Mouse (Mus musculus): ENCODE results near the gene Ubqln2. TPM values are rescaled to one million over a fixed set of nuclear protein-coding genes. Genes with fewer than 3 reads are reported as not detected.

The Ubqln2 gene
- total RNA-seq (2021) = 10 to 100 TPM; 14.1 to 14.7 TPM
- long read RNA-seq, experiment 1, partial matches to known transcripts = 0 of 4 reads
- long read RNA-seq, experiment 1, other reads (novel, unspliced or antisense) = 0 of 4 reads
- long read RNA-seq, experiment 2, partial matches to known transcripts = 0 of 2 reads
- long read RNA-seq, experiment 2, other reads (novel, unspliced or antisense) = 0 of 2 reads

DNA sequence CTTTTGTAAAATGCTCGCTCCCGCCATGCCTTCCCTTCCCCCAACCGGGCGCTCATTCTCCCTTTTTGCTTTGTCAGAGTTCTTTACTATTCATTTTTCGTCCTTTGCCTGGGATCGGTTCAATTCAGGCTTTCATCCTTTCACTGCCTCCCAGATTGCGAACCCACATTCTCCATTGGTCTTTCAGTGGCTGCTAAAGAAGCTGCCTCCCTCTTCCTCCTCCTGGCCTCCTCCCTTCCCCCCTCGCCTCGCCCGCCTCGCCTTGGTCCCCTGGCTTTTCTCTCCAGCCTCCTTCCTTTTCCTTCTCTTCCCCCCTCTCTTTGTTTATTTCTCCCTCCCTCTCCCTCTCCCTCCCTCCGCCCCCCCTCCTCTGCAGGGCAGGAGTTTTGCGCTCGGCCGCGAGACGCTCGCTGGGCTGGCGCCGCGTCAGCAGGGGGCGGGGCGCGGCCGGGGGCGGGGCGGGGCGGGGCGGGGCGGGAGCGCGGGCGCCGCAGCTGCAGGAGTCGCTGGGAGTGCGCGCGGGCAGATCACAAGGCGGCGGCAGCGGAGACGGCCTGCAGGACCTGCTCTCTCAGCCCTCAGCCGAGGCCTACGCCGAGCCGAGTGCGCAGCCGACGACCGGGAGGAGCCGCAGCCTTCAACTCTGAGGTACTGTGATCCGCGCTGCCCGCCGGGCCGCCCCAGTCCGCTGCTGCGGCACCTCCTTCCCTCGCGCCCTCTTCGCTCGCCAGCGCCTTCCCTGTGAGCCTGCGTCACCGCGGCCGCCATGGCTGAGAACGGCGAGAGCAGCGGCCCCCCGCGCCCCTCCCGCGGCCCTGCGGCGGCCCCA lies at the start of gene Ubqln2:
Gene Ubqln2 (plus strand): TSS at position 540 of the 829 bp plus-strand sequence.
- peak; percentile 73 for DNase-seq

DNA sequence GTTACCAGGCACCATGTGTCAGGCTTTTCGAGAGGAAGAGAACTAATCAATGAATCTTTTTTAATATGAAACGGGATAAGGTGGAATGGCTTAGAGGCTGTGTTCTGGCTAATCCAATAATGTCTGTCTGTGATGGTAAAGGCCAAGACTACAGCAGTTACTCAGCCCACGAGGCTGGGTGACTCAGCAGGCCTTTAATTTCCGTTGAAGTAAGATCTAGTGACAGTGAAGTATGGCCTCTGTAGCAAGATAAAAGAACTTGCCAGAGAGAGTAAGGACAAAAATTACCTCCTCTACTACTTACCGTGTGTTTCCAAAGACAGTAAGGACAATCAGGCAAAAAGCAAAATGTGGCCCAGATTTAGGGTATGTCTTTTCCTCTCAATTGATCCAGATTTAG lies 46.1 kb upstream of the Ubqln2 start:
- DNase-seq = no peak

- DNase-seq = no peak
Measured at GRCm38 (mm10) chrX:153476760-153477248, 21.2 kb upstream of the Ubqln2 start.

DNA sequence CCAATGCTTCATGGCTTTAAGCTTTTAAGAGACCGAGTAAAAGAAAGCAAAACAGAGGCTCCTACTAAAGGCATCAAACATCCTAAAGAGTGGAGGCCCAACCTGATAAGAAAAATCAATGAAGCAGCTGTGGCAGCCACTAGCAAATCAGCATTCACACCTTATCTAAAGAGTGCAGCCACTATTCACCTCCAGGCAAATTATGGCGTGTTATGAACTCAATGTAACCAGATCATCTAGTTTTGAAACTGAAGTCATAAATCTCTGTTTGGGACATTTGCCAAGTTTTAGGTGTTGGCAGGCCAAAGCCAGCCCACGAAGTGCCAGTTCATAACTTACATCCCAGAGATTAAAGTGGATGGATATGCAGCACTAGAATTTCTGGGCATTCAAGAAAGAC lies 5.7 kb upstream of the Ubqln2 start:
- DNase-seq = no peak

DNA sequence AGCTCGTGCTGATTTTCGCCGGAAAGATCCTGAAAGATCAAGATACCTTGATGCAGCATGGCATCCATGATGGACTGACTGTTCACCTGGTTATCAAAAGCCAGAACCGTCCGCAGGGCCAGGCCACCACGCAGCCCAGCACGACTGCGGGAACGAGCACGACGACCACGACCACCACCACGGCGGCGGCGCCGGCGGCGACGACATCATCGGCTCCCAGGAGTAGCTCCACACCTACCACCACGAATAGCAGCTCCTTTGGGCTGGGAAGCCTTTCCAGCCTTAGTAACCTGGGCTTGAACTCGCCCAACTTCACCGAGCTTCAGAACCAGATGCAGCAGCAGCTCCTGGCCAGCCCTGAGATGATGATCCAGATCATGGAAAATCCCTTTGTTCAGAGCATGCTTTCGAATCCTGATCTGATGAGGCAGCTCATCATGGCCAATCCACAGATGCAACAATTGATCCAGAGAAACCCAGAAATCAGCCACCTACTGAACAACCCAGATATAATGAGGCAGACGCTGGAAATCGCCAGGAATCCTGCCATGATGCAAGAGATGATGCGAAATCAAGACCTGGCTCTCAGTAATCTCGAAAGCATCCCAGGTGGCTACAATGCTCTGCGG lies 752 bp downstream of the Ubqln2 start:
- no peak for DNase-seq

GRCm38 (mm10) chrX:153499294-153500046 lies 1.4 kb downstream of the Ubqln2 start:
- no peak for DNase-seq

GRCm38 (mm10) chrX:153500047-153500345 lies 2.0 kb downstream of the Ubqln2 start:
- DNase-seq = no peak

DNA sequence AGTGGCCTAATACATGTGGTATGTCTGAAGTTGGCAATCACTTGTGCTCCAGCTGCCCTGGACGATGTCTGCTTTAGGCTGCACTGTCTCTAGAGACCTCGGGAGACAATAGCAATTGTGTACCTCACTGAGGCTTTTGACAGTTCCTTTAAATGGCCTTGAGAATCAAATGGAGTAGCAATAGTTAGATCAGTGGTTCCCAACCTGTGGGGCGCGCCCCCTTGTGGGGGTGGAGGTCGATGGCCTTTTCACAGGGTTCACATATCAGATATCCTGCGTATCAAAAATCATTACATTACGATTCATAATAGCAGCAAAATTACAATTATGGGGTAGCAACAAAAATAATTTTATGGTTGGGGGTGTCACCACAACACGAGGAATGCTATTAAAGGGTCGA lies 7.9 kb downstream of the Ubqln2 start:
- DNase-seq = no peak

GRCm38 (mm10) chrX:153515491-153515890 lies 17.5 kb downstream of the Ubqln2 start:
- no peak for DNase-seq

DNA sequence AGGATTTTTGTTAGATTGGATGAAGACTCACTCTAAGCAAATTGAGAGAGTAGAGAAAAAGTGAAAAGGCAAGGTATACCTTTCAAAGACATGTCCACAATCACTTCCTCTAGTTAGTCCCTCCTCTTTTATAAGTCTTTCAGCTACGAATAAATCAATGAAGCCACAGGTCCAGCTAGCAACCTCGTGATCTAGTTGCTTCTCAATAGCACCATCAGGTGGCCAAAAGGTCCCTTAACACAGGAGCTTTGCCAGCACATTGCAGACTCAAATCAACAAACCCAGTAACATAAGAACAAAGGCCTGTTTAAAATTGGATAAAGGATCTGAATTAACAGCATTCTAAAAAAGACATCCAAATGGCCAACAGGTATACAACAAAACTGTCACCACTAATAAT lies 30.4 kb downstream of the Ubqln2 start:
- DNase-seq = no peak

Other genes starting within 250 kb of the Ubqln2 start
- not detected for gene Cypt3, start 60.4 kb downstream of the Ubqln2 start, total RNA-seq (2021)
- 1 to 10 TPM; 2.8 to 3.3 TPM for gene Kctd12b, start 198.2 kb downstream of the Ubqln2 start, total RNA-seq (2021)
- 10 to 100 TPM; 13.1 to 19.5 TPM for gene Nbdy, start 225.4 kb downstream of the Ubqln2 start, total RNA-seq (2021)